Mouse (Mus musculus) megakaryocyte, embryonic 14.5 days (primary cell): ENCODE results near the gene Entpd2. TPM values are rescaled to one million over a fixed set of nuclear protein-coding genes. Genes with fewer than 3 reads are reported as not detected.

ENCODE experiments used
- H3K27me3 ChIP-seq: replicated peaks from 2 replicates; pipeline ENCODE3; 2012; ENCODE audit warnings: inconsistent platforms
- H3K36me3 ChIP-seq: replicated peaks from 2 replicates; pipeline ENCODE3; 2012; ENCODE audit warnings: low read length, inconsistent platforms, mixed read lengths
- H3K4me1 ChIP-seq: 2 replicates; pipeline ENCODE4 v1.6.1; 2012; ENCODE audit warnings: inconsistent platforms
- H3K4me3 ChIP-seq: replicated peaks from 2 replicates; pipeline ENCODE3; 2012; ENCODE audit warnings: moderate library complexity, mild to moderate bottlenecking, inconsistent platforms
- H3K9me3 ChIP-seq: 2 replicates; pipeline ENCODE4 v1.6.1; 2012; ENCODE audit warnings: inconsistent platforms
- FLI1 ChIP-seq: IDR thresholded peaks from 2 replicates; pipeline ENCODE4 v1.6.1; 2012; ENCODE audit warnings: low read length, inconsistent platforms, mixed read lengths
- GATA1 ChIP-seq: IDR thresholded peaks from 3 replicates; pipeline ENCODE4 v1.6.1; 2012; ENCODE audit warnings: mixed read lengths, low read length, inconsistent platforms, borderline replicate concordance
- polyA plus RNA-seq: library from polyadenylated mRNA; stranded (reverse); fragments of >175 nt; gene quantifications from 2 replicates; pipeline ENCODE4 v1.2.3, GENCODE M21; 2012; ENCODE audit warnings: low replicate concordance; ENCODE audit not compliant: insufficient read depth

The Entpd2 gene
- polyA plus RNA-seq, 1 experiment: not detected

DNA sequence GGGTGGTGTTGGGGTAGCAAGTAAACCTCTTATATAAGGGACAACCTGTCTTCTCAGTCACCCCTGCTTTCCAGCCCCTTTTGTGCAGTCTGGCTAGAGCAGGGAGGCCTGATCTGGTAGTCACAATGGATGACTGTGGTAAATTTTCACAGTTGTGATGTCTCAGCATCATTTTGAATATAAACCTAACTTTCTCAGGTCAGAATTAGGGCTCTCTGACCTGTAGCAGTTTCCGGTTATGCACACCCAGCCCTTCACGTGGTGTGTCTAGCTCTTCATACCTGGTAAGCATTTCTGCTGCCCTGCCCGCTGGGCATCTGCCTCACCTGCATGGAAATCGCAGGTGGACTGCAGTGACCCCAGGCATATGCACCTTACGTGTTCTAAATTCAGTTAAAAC, 31.6 kb downstream of the Entpd2 start:
- Histone ChIP-seq H3K9me3 (peaks cover 3% of the 10 kb centered on the region; the same call in 1 of the 2 replicates), H3K4me1 (peaks cover 97% of the 10 kb centered on the region), H3K4me3 (peak overlapping the region; percentile 86), H3K27me3 (peaks cover 45% of the 10 kb centered on the region), H3K36me3 (peaks cover 20% of the 10 kb centered on the region)
- TF ChIP-seq FLI1 (no peak), GATA1 (no peak)

- H3K36me3 ChIP-seq: peaks cover 32% of the 10 kb centered on the region
- no peak for TF ChIP-seq FLI1
- no peak for TF ChIP-seq GATA1
- peaks cover 97% of the 10 kb centered on the region for H3K4me1 ChIP-seq
- peaks cover 44% of the 10 kb centered on the region for H3K27me3 ChIP-seq
- H3K4me3 ChIP-seq: peak within 1 kb of the TSS; percentile 94
- peaks cover 3% of the 10 kb centered on the region; the same call in 1 of the 2 replicates for H3K9me3 ChIP-seq
These were observed 33.0 kb downstream of the Entpd2 start, which contains the start of gene Abca2 for GRCm38 (mm10) chr2:25428442-25429236. Gene Abca2, plus strand, starts transcription at chr2:25428703.

DNA sequence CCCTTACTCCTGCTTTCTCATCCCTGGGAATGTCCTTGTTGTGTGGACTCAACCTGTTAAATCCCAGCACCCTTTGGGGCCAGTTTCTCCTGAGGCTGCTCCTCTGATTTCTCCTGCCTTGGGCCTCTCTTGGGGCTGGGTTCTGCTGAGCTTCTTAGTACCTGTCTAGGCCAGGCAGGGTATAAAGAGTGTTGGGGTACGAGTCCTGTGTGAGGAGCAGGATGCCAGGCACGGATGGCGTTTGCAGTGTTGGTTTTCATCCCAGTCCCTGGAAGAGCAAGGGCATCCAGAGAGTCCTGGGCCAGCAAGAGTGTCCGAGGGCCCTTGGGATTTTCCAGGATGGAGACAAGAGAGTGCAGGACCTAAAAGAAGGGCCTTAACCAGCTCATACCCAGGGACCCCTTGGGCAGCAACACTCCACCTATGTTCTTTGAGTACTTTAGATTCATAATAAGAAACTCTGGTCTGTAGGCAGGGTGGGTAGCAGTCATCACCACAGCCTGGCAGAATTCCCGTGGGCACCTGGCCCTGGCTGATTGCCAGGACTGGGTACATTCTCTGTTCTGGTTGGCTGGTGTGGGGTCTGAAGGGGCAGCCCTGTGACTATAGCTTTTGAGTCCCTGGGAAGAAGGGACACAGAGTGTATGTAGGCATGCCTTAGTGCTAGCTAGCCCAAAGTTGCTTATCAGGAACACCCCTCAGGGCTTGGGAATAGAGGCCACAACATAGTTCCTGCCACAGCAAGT, 33.9 kb downstream of the Entpd2 start:
- H3K4me1 ChIP-seq: peaks cover 96% of the 10 kb centered on the region
- peaks cover 3% of the 10 kb centered on the region; the same call in 1 of the 2 replicates for H3K9me3 ChIP-seq
- H3K27me3 ChIP-seq: peaks cover 49% of the 10 kb centered on the region
- peaks cover 41% of the 10 kb centered on the region for H3K36me3 ChIP-seq
- H3K4me3 ChIP-seq: peak overlapping the region; percentile 94
- no peak for TF ChIP-seq FLI1
- no peak for TF ChIP-seq GATA1

DNA sequence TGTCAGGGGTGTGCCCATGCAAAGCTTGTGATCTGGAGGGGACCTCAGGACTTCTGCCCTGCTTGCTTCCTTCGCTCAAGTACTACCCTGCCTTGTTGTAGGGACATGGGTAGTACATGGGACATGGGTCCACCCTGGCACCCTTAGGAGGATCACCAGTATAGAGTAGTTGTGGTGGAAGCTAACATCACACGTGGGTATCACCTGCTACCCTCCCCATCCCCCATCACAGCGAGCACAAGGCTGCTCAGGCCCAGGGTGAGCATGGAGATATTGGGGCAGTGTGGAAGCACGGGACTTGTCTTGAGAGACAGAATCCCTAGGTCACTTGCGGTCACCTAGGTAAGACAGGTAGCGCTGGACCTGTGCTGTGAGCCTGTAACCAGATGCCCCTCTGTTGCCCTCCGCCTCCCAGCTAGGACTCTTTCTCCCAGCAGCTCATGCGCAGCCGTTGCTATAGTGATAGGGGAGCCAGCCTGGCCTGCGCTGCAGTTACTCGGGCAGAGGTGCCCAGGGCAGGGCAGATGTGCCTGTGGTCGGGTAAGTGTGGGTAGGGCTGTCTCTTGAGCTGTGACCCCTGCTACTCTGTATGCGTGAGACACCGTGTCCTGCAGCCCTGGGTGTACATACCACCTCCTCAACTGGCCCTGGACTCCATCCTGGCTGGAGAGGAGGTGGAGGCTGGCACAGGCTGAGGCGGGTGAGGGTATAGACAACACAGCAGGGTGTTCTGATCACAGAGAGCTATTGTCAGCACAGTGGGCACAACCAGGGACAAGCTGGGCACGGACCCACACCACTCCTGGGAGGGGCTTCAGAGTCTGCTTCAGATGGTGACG, 34.9 kb downstream of the Entpd2 start:
- H3K36me3 ChIP-seq: peaks cover 44% of the 10 kb centered on the region
- TF ChIP-seq GATA1 (no peak), FLI1 (no peak)

GRCm38 (mm10) chr2:25431308-25431855, 35.7 kb downstream of the Entpd2 start:
- H3K4me1 ChIP-seq: peaks cover 84% of the 10 kb centered on the region
- H3K36me3 ChIP-seq: peaks cover 50% of the 10 kb centered on the region
- peaks cover 49% of the 10 kb centered on the region for H3K27me3 ChIP-seq
- H3K9me3 ChIP-seq: no peaks in the 10 kb centered on the region
- TF ChIP-seq GATA1 (no peak), FLI1 (no peak)
- H3K4me3 ChIP-seq: peak overlapping the region; percentile 78

More for the DNA sequence above, 34.9 kb downstream of the Entpd2 start:
- Histone ChIP-seq H3K27me3 (peaks cover 49% of the 10 kb centered on the region), H3K4me1 (peaks cover 92% of the 10 kb centered on the region), H3K4me3 (peak overlapping the region; percentile 94), H3K9me3 (no peaks in the 10 kb centered on the region)

DNA sequence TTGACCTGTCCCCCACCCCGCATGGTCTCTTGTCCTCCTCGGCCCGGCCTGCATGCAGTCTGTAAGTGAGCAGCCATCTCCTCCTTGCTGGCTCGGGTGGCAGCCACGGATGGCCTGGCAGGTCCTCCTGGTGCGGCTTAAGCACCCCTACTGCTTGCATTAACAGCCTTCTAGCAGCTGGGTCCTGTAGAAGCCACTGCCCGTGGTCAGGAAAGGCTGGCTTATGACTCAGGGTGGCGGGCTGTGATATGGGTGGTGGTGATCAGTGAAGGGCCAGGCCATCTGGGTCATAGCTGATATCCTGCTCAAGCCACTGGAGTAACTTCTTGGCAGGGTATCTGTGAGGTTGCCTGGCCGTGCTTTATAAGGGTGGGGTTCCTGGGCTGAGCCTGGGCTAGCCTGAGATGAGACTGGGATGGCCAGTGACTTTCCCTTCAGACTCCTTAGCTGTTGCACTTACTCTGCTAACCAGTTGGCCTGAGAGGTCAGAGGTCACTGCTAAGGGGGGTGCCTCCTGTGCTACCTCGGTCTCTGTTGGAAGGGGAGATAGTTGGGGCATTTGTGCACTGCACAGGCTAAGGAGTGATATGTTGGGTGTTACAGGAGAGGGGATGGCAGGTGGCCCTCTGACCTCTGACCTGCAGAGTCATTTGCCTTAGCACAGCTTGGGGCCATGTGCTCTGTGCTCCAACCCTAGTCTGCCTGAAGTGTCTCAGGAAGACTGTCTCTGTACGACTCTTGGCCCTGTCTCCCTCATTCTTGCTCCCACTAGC, 36.8 kb downstream of the Entpd2 start:
- peaks cover 56% of the 10 kb centered on the region for H3K27me3 ChIP-seq
- H3K4me1 ChIP-seq: peaks cover 75% of the 10 kb centered on the region
- peaks cover 61% of the 10 kb centered on the region for H3K36me3 ChIP-seq
- no peaks in the 10 kb centered on the region for H3K9me3 ChIP-seq
- peak overlapping the region; percentile 78 for H3K4me3 ChIP-seq
- TF ChIP-seq FLI1: no peak
- peak; percentile 46; the same call in 1 of the 3 replicates for TF ChIP-seq GATA1

DNA sequence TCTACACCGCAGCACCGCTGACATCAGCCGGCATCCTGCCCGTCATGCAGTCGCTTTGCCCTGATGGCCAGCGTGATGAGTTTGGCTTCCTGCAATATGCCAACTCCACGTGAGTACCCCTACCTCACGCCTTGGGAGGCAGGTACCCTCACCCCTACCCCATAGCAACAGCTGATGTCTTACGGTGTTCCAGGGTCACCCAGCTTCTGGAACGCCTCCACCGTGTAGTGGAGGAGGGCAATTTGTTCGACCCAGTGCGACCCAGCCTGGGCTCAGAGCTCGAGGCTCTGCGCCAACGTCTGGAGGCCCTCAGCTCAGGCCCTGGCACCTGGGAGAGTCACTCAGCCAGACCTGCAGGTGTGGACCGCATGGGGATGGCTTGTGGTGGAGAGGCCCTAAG, 37.4 kb downstream of the Entpd2 start:
- Histone ChIP-seq H3K36me3 (peaks cover 67% of the 10 kb centered on the region), H3K4me1 (peaks cover 73% of the 10 kb centered on the region), H3K9me3 (no peaks in the 10 kb centered on the region), H3K4me3 (peak overlapping the region; percentile 12), H3K27me3 (peaks cover 59% of the 10 kb centered on the region)
- TF ChIP-seq FLI1 (no peak), GATA1 (no peak)

DNA sequence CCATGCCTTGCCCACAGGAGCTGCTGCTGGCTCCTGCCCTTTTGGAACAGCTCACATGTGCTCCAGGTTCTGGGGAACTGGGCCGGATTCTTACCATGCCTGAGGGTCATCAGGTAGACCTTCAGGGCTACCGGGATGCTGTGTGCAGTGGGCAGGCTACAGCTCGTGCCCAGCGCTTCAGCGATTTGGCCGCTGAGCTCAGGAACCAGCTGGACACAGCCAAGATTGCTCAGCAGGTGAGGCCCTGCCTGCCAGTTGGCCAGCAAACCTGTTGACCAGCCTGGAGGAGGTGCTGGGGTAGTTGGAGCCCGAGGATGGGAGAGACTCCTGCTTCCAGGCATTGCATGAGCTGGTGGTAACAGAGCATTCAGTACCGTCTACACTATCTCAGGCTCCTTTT, 38.6 kb downstream of the Entpd2 start:
- H3K36me3 ChIP-seq: peaks cover 79% of the 10 kb centered on the region
- TF ChIP-seq GATA1 (no peak), FLI1 (no peak)
- H3K9me3 ChIP-seq: no peaks in the 10 kb centered on the region

More for the DNA sequence above, 38.6 kb downstream of the Entpd2 start:
- Histone ChIP-seq H3K27me3 (peaks cover 64% of the 10 kb centered on the region), H3K4me1 (peaks cover 64% of the 10 kb centered on the region), H3K4me3 (no peak overlapping the region)
